Mouse (Mus musculus) bone marrow, adult 2 months (tissue): ENCODE data around the gene Zhx3. TPM values are rescaled to one million over a fixed set of nuclear protein-coding genes. Genes with fewer than 3 reads are reported as not detected.

ENCODE experiments used
- H3K27ac ChIP-seq: fragments of 200-500 bp; 2 replicates; pipeline ENCODE4 v1.5.1; 2012; ENCODE audit warnings: low read depth, mild to moderate bottlenecking, control low read depth, inconsistent platforms, low read length; ENCODE audit not compliant: control insufficient read depth, poor library complexity, insufficient read depth
- H3K4me1 ChIP-seq: fragments of 200-500 bp; 2 replicates; pipeline ENCODE4 v1.6.1; 2011; ENCODE audit warnings: low read length; ENCODE audit not compliant: control insufficient read depth, insufficient read depth
- H3K4me3 ChIP-seq: fragments of 200-500 bp; replicated peaks from 2 replicates; pipeline ENCODE3; 2011; ENCODE audit warnings: mild to moderate bottlenecking, low read depth, low read length, control low read depth; ENCODE audit not compliant: control insufficient read depth
- CTCF ChIP-seq: fragments of 200-500 bp; IDR thresholded peaks from 2 replicates; pipeline ENCODE4 v1.5.1; 2011; ENCODE audit warnings: low read length, control low read depth; ENCODE audit not compliant: control insufficient read depth, insufficient read depth
- POLR2A ChIP-seq: fragments of 200-500 bp; IDR thresholded peaks from 2 replicates; pipeline ENCODE4 v1.6.1; 2011; ENCODE audit warnings: low read depth, mild to moderate bottlenecking, control low read depth, low read length, borderline replicate concordance; ENCODE audit not compliant: control insufficient read depth
- WGBS: fragments of 180-500 bp; shearing (Covaris S2); methylation state at CpG from one replicate; pipeline ENCODE4 v1.1.7; 2018; 5-methylcytosine and 5-hydroxymethylcytosine counted together
- polyA plus RNA-seq: library from polyadenylated mRNA; stranded (reverse); fragments of >200 nt; gene quantifications from 2 replicates; pipeline ENCODE4 v1.2.4, GENCODE M21; 2011; ENCODE audit warnings: low replicate concordance; ENCODE audit not compliant: missing spikeins, insufficient read depth, insufficient read length

Gene Zhx3
- polyA plus RNA-seq, 1 experiment: 3.5 TPM

GRCm38 (mm10) chr2:160747075-160747474 lies 125.7 kb downstream of the Zhx3 start:
- WGBS: 68% methylated on average over 10 of the region's 10 CpGs
- Histone ChIP-seq H3K4me1 (peaks cover 3% of the 10 kb centered on the region; the same call in 1 of the 2 replicates), H3K27ac (no peak overlapping the region), H3K4me3 (no peak overlapping the region)
- no peak for TF ChIP-seq POLR2A
- TF ChIP-seq CTCF: no peak

- no peak for TF ChIP-seq POLR2A
- TF ChIP-seq CTCF: no peak
These were observed 126.2 kb downstream of the Zhx3 start for GRCm38 (mm10) chr2:160746637-160747036.

DNA sequence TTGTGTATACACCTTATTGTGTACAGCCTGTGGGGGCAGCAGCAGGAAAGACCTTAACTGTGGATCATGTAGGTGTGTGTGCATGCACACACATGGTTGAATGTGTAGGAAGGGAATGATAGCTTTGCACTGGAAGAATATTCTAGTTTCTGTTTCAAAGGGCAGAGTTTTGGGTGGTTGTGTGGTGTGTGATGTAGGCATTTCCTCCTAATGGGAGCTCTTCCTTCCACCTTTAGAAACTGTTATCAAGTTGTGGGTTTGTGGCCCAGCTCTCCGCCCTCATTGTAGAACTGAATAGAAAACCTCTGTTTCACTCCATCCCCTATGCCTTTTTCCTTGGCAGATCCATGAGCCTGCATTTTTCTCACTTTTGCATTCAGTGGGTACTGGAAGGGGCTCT lies 127.3 kb downstream of the Zhx3 start:
- no peak overlapping the region for H3K27ac ChIP-seq
- 39% methylated on average over 1 of the region's 1 CpGs for WGBS
- TF ChIP-seq POLR2A: no peak
- no peak for TF ChIP-seq CTCF
- H3K4me1 ChIP-seq: peaks cover 5% of the 10 kb centered on the region; the same call in 1 of the 2 replicates
- H3K4me3 ChIP-seq: no peak overlapping the region

More at GRCm38 (mm10) chr2:160746637-160747036, 126.2 kb downstream of the Zhx3 start:
- no peak overlapping the region for H3K4me3 ChIP-seq
- no peak overlapping the region for H3K27ac ChIP-seq
- peaks cover 3% of the 10 kb centered on the region; the same call in 1 of the 2 replicates for H3K4me1 ChIP-seq
- 80% methylated on average over 5 of the region's 5 CpGs for WGBS

GRCm38 (mm10) chr2:160744823-160745210 lies 128.0 kb downstream of the Zhx3 start:
- Histone ChIP-seq H3K4me1 (peaks cover 5% of the 10 kb centered on the region; the same call in 1 of the 2 replicates), H3K27ac (no peak overlapping the region), H3K4me3 (no peak overlapping the region)
- TF ChIP-seq POLR2A (no peak), CTCF (no peak)
- WGBS: 35% methylated on average over 5 of the region's 5 CpGs

- no peak overlapping the region for H3K27ac ChIP-seq
- TF ChIP-seq CTCF (peak; percentile 33; the same call in 1 of the 2 replicates), POLR2A (no peak)
- no peak overlapping the region for H3K4me3 ChIP-seq
- peaks cover 5% of the 10 kb centered on the region; the same call in 1 of the 2 replicates for H3K4me1 ChIP-seq
- WGBS: 59% methylated on average over 7 of the region's 7 CpGs
These were observed 128.6 kb downstream of the Zhx3 start for GRCm38 (mm10) chr2:160744040-160744822.

- 15% methylated on average over 1 of the region's 1 CpGs for WGBS
- no peak for TF ChIP-seq POLR2A
- Histone ChIP-seq H3K4me1 (peaks cover 5% of the 10 kb centered on the region; the same call in 1 of the 2 replicates), H3K27ac (peak overlapping the region; percentile 27; the same call in 1 of the 2 replicates), H3K4me3 (no peak overlapping the region)
These were observed 130.6 kb downstream of the Zhx3 start for GRCm38 (mm10) chr2:160742161-160742609.

- TF ChIP-seq CTCF: no peak
- TF ChIP-seq POLR2A: no peak
- H3K27ac ChIP-seq: no peak overlapping the region; the same call in 1 of the 2 replicates
These were observed 131.2 kb downstream of the Zhx3 start for GRCm38 (mm10) chr2:160741580-160741979.

DNA sequence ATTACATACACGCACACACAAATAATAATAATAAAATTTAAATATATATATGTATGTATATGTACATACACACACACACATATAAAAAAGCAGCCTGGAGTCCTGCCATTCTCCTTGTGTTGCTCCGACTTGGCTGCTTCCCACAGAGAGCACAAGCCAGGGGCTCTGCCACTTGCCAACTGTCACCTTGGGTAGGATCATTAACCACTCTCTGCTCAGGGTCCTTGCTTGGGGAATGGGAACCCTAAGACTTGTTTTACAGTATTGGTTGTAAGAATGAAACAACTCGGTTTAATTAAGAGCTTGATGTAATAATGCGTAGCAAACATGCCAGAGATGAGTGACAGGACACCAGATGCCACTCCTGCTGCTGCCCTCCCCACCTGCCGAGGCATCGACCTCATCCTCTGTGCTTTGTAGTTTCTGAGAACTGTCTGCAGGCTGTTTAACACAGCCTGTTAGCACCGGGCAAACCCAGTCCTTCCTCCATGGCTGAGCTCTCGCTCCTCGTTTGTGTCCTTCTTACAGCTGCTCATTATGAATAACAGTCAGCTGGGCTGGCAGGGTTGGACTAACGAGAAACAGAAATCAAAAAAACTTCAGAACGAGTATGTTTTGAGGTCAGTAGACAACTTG lies 132.2 kb downstream of the Zhx3 start:
- no peak for TF ChIP-seq POLR2A
- no peak for TF ChIP-seq CTCF
- peaks cover 5% of the 10 kb centered on the region; the same call in 1 of the 2 replicates for H3K4me1 ChIP-seq
- H3K27ac ChIP-seq: peak overlapping the region; percentile 31; the same call in 1 of the 2 replicates
- no peak overlapping the region for H3K4me3 ChIP-seq
- WGBS: 48% methylated on average over 11 of the region's 11 CpGs

More at GRCm38 (mm10) chr2:160741580-160741979, 131.2 kb downstream of the Zhx3 start:
- Histone ChIP-seq H3K4me1 (peaks cover 5% of the 10 kb centered on the region; the same call in 1 of the 2 replicates), H3K4me3 (no peak overlapping the region)
- WGBS: 4% methylated on average over 3 of the region's 3 CpGs
